Mouse (Mus musculus) CH12.LX (cell line): ENCODE results near the gene Adamts7. TPM values are rescaled to one million over a fixed set of nuclear protein-coding genes. Genes with fewer than 3 reads are reported as not detected.

ENCODE experiments used
- DNase-seq: peaks from one replicate; pipeline ENCODE4 v3.0.0-alpha.2; 2013; ENCODE audit errors: extremely low read depth
- H3K27ac ChIP-seq: 2 replicates; pipeline ENCODE4 v1.5.1; 2012; ENCODE audit warnings: low read depth, mild to moderate bottlenecking, control low read depth, moderate library complexity; ENCODE audit not compliant: insufficient read depth
- H3K27me3 ChIP-seq: replicated peaks from 2 replicates; pipeline ENCODE3; 2012; ENCODE audit warnings: inconsistent platforms
- H3K36me3 ChIP-seq, 2 experiments: replicated peaks in 1 of 2; 2 replicates each; pipeline versions ENCODE3 to v1.6.1; 2012; ENCODE audit warnings: inconsistent platforms in 1 of 2, low read length in 1 of 2, mild to moderate bottlenecking in 1 of 2, mixed read lengths in 1 of 2, moderate library complexity in 1 of 2; ENCODE audit not compliant: control insufficient read depth in 1 of 2, insufficient read depth in 1 of 2
- H3K4me1 ChIP-seq, 2 experiments: 2 replicates each; pipeline ENCODE4 v1.6.1; 2012; ENCODE audit warnings: inconsistent platforms in 1 of 2, moderate library complexity in 1 of 2; ENCODE audit not compliant: insufficient read depth in 2 of 2, control insufficient read depth in 1 of 2
- H3K4me2 ChIP-seq: 2 replicates; pipeline ENCODE4 v1.6.1; 2012; ENCODE audit warnings: low read depth, mild to moderate bottlenecking, control low read depth; ENCODE audit not compliant: poor library complexity, insufficient read depth, severe bottlenecking
- H3K4me3 ChIP-seq, 3 experiments: fragments of 150-350 bp in 1 of 3; sonication (generic) in 1 of 3; replicated peaks in 1 of 3; 2 replicates each; pipeline versions ENCODE3 to v1.5.1; 2011 to 2012; ENCODE audit warnings: low read depth in 2 of 3, low read length in 2 of 3, mild to moderate bottlenecking in 2 of 3, moderate library complexity in 2 of 3, control low read depth in 1 of 3, improper control_type of control experiment in 1 of 3, inconsistent platforms in 1 of 3, mixed read lengths in 1 of 3; ENCODE audit not compliant: poor library complexity in 1 of 3
- H3K79me2 ChIP-seq: replicated peaks from 2 replicates; pipeline ENCODE4 v1.6.1; 2012; ENCODE audit warnings: mild to moderate bottlenecking, moderate library complexity; ENCODE audit not compliant: control insufficient read depth, poor library complexity, insufficient read depth, severe bottlenecking; ENCODE audit errors: extremely low read depth
- H3K9ac ChIP-seq: 2 replicates; pipeline ENCODE4 v1.6.1; 2012; ENCODE audit warnings: low read depth, mild to moderate bottlenecking, control low read depth, moderate library complexity; ENCODE audit not compliant: insufficient read depth
- H3K9me3 ChIP-seq: replicated peaks from 2 replicates; pipeline ENCODE3; 2012; ENCODE audit warnings: low read length, inconsistent platforms, mixed read lengths
- BHLHE40 ChIP-seq: IDR thresholded peaks from 2 replicates; pipeline ENCODE4 v1.6.1; 2011; ENCODE audit warnings: mild to moderate bottlenecking, low read depth, low read length, improper control_type of control experiment
- CHD2 ChIP-seq: IDR thresholded peaks from 2 replicates; pipeline ENCODE4 v1.6.1; 2011; ENCODE audit warnings: low read length, improper control_type of control experiment
- ELF1 ChIP-seq: IDR thresholded peaks from 2 replicates; pipeline ENCODE4 v1.6.1; 2014; ENCODE audit warnings: low read depth, mild to moderate bottlenecking, inconsistent platforms, low read length, improper control_type of control experiment
- EP300 ChIP-seq: IDR thresholded peaks from 2 replicates; pipeline ENCODE4 v1.6.1; 2011; ENCODE audit warnings: low read length, improper control_type of control experiment
- ETS1 ChIP-seq: conservative IDR thresholded peaks from 2 replicates; pipeline ENCODE4 v1.6.1; 2012; ENCODE audit warnings: low read depth, mild to moderate bottlenecking, inconsistent platforms, low read length, improper control_type of control experiment, moderate library complexity
- IRF4 ChIP-seq: IDR thresholded peaks from 2 replicates; pipeline ENCODE4 v1.6.1; 2014; ENCODE audit warnings: low read depth, mild to moderate bottlenecking, inconsistent platforms, low read length, improper control_type of control experiment
- MAFK ChIP-seq: IDR thresholded peaks from 2 replicates; pipeline ENCODE4 v1.6.1; 2011; ENCODE audit warnings: low read length, improper control_type of control experiment; ENCODE audit not compliant: insufficient replicate concordance
- MAX ChIP-seq: IDR thresholded peaks from 2 replicates; pipeline ENCODE4 v1.6.1; 2011; ENCODE audit warnings: low read length, improper control_type of control experiment
- MEF2A ChIP-seq: IDR thresholded peaks from 2 replicates; pipeline ENCODE4 v1.6.1; 2014; ENCODE audit warnings: low read depth, mild to moderate bottlenecking, inconsistent platforms, low read length, improper control_type of control experiment, borderline replicate concordance
- MXI1 ChIP-seq: IDR thresholded peaks from 2 replicates; pipeline ENCODE4 v1.6.1; 2011; ENCODE audit warnings: mild to moderate bottlenecking, low read depth, low read length, improper control_type of control experiment
- NRF1 ChIP-seq: IDR thresholded peaks from 2 replicates; pipeline ENCODE4 v1.6.1; 2014; ENCODE audit warnings: low read depth, mild to moderate bottlenecking, inconsistent platforms, low read length, improper control_type of control experiment, moderate library complexity
- RCOR1 ChIP-seq: conservative IDR thresholded peaks from 2 replicates; pipeline ENCODE4 v1.6.1; 2012; ENCODE audit warnings: low read depth, mild to moderate bottlenecking, inconsistent platforms, low read length, improper control_type of control experiment
- SIN3A ChIP-seq: IDR thresholded peaks from 2 replicates; pipeline ENCODE4 v1.6.1; 2012; ENCODE audit warnings: low read length, improper control_type of control experiment, inconsistent platforms
- TCF12 ChIP-seq: IDR thresholded peaks from 2 replicates; pipeline ENCODE4 v1.6.1; 2014; ENCODE audit warnings: low read depth, mild to moderate bottlenecking, inconsistent platforms, low read length, improper control_type of control experiment
- UBTF ChIP-seq: IDR thresholded peaks from 2 replicates; pipeline ENCODE4 v1.6.1; 2012; ENCODE audit warnings: low read depth, mild to moderate bottlenecking, inconsistent platforms, low read length, improper control_type of control experiment, moderate library complexity
- dilution Hi-C: fragments of 300-500 bp; cut with MboI; formaldehyde crosslinking; loops from 2 replicates; pipeline ENCODE4 v1.14.3; 2020; ENCODE audit warnings: low sequenced_read_pairs; ENCODE audit not compliant: extremely low pct_unique_long_range_greater_than_20kb, extremely low pct_ligation_motif_present
- in situ Hi-C: fragments of 300-500 bp; cut with MboI; formaldehyde crosslinking; loops from 3 replicates; pipeline ENCODE4 v1.14.3; 2019; ENCODE audit warnings: low sequenced_read_pairs, low pct_ligation_motif_present, low pct_unique_long_range_greater_than_20kb, mixed read lengths
- polyA plus RNA-seq: library from polyadenylated mRNA; unstranded; fragments of >175 nt; gene quantifications from 2 replicates; pipeline ENCODE4 v1.2.1, GENCODE M21; 2012; ENCODE audit warnings: low read depth; ENCODE audit not compliant: insufficient read length
- total RNA-seq, 2 experiments: library from RNA; depleted of rRNA; stranded (reverse); fragments of 300-350 nt in 1 of 2; fragments of >200 nt in 1 of 2; gene quantifications; 2 replicates each; pipeline ENCODE4 v1.2.3; 2012 to 2014

The Adamts7 gene
- total and polyA plus RNA-seq, 3 experiments: 4.7 to 15.7 (median 9.2) TPM

DNA sequence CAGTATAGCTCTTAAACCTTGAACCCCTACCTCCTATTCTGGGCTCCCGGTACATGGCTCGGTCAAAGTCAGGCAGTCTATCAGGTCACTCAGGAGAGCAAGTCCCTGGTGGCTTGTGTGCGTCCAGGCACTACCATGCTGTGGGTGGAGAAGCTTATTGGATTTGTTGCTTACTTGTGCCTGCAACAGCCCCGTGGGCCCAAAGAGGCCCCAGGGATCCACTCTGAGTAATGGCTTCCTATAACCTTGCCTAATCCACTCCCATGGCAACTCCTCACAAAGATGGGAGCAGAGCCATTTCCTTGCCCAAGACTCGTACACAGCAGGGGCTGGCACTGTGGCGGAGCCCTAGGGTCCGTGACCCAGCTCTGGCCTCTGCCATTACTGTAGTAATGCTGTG lies 38.2 kb downstream of the Adamts7 start:
- no peak for DNase-seq
- Histone ChIP-seq H3K9me3 (no peaks in the 10 kb centered on the region), H3K4me3 (peak overlapping the region in 1 of 3 experiments; percentile 17), H3K27ac (peak overlapping the region; percentile 90)
- TF ChIP-seq MXI1: no peak
- TF ChIP-seq, all 38 proteins: peak for 0
- in situ Hi-C loops: loop anchor here (10.0 to 25.0 kb wide), 2 partner anchors 204 to 461 kb away; no protein-coding TSS in a partner anchor
- Histone ChIP-seq H3K27me3 (no peaks in the 10 kb centered on the region), H3K4me1 (peaks cover 73 to 98% of the 10 kb centered on the region in 2 experiments), H3K36me3 (peaks cover 2 to 35% of the 10 kb centered on the region in 2 experiments), H3K4me2 (no peak overlapping the region; the same call in 1 of the 2 replicates), H3K9ac (peak overlapping the region; percentile 20; the same call in 1 of the 2 replicates), H3K79me2 (no peaks in the 10 kb centered on the region)
- dilution Hi-C loops: no loop called here

DNA sequence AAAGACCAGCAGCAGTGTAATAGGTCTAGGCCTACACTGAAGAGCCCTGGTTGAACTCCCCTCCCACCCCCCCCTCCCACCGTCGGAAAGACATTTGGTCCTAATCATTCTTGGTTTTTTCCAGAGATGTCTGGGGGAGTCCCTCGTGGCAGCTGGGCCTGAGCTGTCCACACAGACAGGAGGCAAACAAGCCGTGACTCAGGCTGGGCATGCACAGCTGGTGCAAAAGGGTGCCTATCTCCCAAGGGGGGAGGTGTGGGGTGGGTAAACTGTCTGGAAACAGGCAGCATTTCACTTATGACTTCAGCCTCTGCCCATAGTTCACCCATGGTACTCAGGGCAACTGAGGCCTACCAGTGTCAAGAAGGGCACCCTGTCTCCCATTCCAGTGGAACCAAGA lies 38.7 kb downstream of the Adamts7 start:
- Histone ChIP-seq H3K4me3 (no peak overlapping the region), H3K27ac (peak overlapping the region; percentile 90), H3K4me2 (no peak overlapping the region; the same call in none of the 2 replicates), H3K9ac (peak overlapping the region; percentile 20; the same call in 1 of the 2 replicates), H3K27me3 (no peaks in the 10 kb centered on the region), H3K36me3 (peaks cover 2 to 32% of the 10 kb centered on the region in 2 experiments), H3K9me3 (no peaks in the 10 kb centered on the region), H3K79me2 (no peaks in the 10 kb centered on the region), H3K4me1 (peaks cover 73 to 98% of the 10 kb centered on the region in 2 experiments)
- in situ Hi-C loops: loop anchor here (10.0 to 25.0 kb wide), 2 partner anchors 203 to 461 kb away; no protein-coding TSS in a partner anchor
- dilution Hi-C loops: no loop called here
- peak; percentile 87 for DNase-seq
- TF ChIP-seq MAFK (no peak), TCF12 (peak; percentile 99), NRF1 (peak; percentile 54), IRF4 (peak; percentile 83), ELF1 (no peak; the same call in 1 of the 2 replicates), UBTF (no peak), RCOR1 (no peak; the same call in 1 of the 2 replicates), EP300 (peak; percentile 87), MAX (peak; percentile 56; the same call in 1 of the 2 replicates), SIN3A (peak; percentile 20; the same call in 1 of the 2 replicates), MEF2A (peak; percentile 85), BHLHE40 (peak; percentile 96), CHD2 (peak; percentile 31; the same call in 1 of the 2 replicates), MXI1 (0 out of 2 replicates have a peak, but pooled peaks have one; percentile 44), ETS1 (peak; percentile 99)
